Mouse (Mus musculus) embryonic facial prominence, embryonic 11.5 days (tissue): ENCODE measurements around the gene Neurl2. TPM values are rescaled to one million over a fixed set of nuclear protein-coding genes. Genes with fewer than 3 reads are reported as not detected.
A peak's percentile ranks its signal among the peaks of the same experiment; 100 is the strongest.

Experiments
- ATAC-seq: fragments of 200-750 bp; cut with Nextera tagmentation; replicated peaks from 2 replicates; pipeline ENCODE4 v1.8.0; 2017; ENCODE audit warnings: low read depth; ENCODE audit not compliant: insufficient number of reproducible peaks, low FRiP score, low TSS enrichment
- DNase-seq: peaks from one replicate; pipeline ENCODE4 v3.0.0-alpha.2; 2015; ENCODE audit warnings: low spot score
- H3K27ac ChIP-seq: fragments of 300-500 bp; sonication (generic); replicated peaks from 2 replicates; pipeline ENCODE4 v1.5.1; 2014; ENCODE audit warnings: mild to moderate bottlenecking, low read depth, low read length, control low read depth
- H3K27me3 ChIP-seq: fragments of 300-500 bp; sonication (generic); 2 replicates; pipeline ENCODE4 v1.6.1; 2014; ENCODE audit warnings: mild to moderate bottlenecking, low read length, moderate library complexity, mixed read lengths; ENCODE audit not compliant: control insufficient read depth, insufficient read depth
- H3K36me3 ChIP-seq: fragments of 300-500 bp; sonication (generic); replicated peaks from 2 replicates; pipeline ENCODE4 v1.6.1; 2014; ENCODE audit warnings: low read depth, mild to moderate bottlenecking, low read length, moderate library complexity, mixed read lengths; ENCODE audit not compliant: control insufficient read depth, insufficient read depth
- H3K4me1 ChIP-seq: fragments of 300-500 bp; sonication (generic); 2 replicates; pipeline ENCODE4 v1.6.1; 2014; ENCODE audit warnings: low read length, mixed read lengths; ENCODE audit not compliant: control insufficient read depth, insufficient read depth
- H3K4me2 ChIP-seq: fragments of 300-500 bp; sonication (generic); 2 replicates; pipeline ENCODE4 v1.6.1; 2014; ENCODE audit warnings: low read depth, mild to moderate bottlenecking, control low read depth, low read length, moderate library complexity
- H3K4me3 ChIP-seq: fragments of 300-500 bp; sonication (generic); 2 replicates; pipeline ENCODE4 v1.5.1; 2014; ENCODE audit warnings: low read depth, low read length, control low read depth
- H3K9ac ChIP-seq: fragments of 300-500 bp; sonication (generic); replicated peaks from 2 replicates; pipeline ENCODE4 v1.6.1; 2014; ENCODE audit warnings: mild to moderate bottlenecking, control low read depth, low read length
- H3K9me3 ChIP-seq: fragments of 300-500 bp; sonication (generic); replicated peaks from 2 replicates; pipeline ENCODE4 v1.6.1; 2016; ENCODE audit warnings: mild to moderate bottlenecking, low read length, inconsistent platforms, mixed read lengths; ENCODE audit not compliant: control insufficient read depth
- whole genome bisulfite sequencing: fragments of 180-500 bp; shearing (Covaris S2); extraction: QIAGEN DNeasy Blood & Tissue Kit; methylation state at CpG from one replicate; pipeline ENCODE4 v1.1.7; 2014; 5-methylcytosine and 5-hydroxymethylcytosine counted together
- polyA plus RNA-seq: library from polyadenylated mRNA; unstranded; fragments of >200 nt; fragmentation: Nextera tagmentation; extraction: Ambion mirVana; gene quantifications from 2 replicates; pipeline ENCODE4 v1.2.1, GENCODE M21; 2014

Gene Neurl2
- polyA plus RNA-seq, 1 experiment from 2014 or later = 3.0 TPM

DNA sequence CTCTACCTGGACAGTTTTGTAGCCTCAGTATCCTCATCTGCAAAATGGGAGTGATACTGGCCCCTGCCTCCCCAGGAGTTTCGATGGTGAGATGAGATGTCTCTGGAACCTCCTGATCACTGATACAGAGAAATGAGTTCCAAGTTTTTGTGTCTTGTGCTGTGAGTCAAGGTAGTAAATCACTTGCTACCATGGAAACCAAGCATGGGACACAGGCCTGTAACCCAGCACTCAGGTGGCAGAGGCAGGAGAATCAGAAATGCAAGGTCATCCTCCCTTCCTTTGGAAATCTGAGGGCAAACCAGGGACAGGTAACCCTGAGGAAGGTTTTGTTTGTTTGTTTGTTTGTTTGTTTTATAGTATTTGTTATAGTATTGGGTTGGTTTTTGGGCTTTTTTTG, 4.2 kb downstream of the Neurl2 start:
- no peak overlapping the region for H3K9ac ChIP-seq
- DNase-seq (no peak), ATAC-seq (no peak)
- WGBS = 93% methylated on average over 1 of the region's 1 CpGs
- H3K4me3 ChIP-seq = no peak overlapping the region
- H3K27ac ChIP-seq = no peak overlapping the region
- H3K4me1 ChIP-seq = no peaks in the 10 kb centered on the region
- no peak overlapping the region for H3K4me2 ChIP-seq
- H3K27me3 ChIP-seq = no peaks in the 10 kb centered on the region
- H3K9me3 ChIP-seq = no peaks in the 10 kb centered on the region
- H3K36me3 ChIP-seq = no peaks in the 10 kb centered on the region; the same call in none of the 2 replicates

DNA sequence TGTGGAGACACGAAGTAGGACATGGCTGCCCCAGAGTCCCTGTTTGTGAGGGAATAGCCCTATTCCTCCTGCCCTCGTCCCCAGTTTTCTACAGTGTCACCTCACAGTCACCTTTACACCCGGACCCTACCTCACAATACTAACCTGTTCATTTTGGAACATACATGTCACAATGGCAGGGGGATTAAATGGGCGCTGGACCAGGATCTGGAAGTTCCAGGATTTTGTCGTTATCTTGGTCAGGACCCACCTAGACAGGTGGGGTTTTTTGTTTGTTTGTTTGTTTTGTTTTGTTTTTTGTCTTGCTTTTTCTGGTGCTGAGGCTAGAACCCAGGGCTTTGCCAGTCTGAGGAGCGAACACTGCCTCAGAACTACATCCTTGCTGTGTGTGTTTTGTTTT, 4.8 kb downstream of the Neurl2 start, which contains the start of gene Spata25:
Spata25 (minus strand) TSS at position 101 of the 400 bp plus-strand sequence.
- H3K4me1 ChIP-seq = no peaks in the 10 kb centered on the region
- H3K27me3 ChIP-seq = no peaks in the 10 kb centered on the region
- no peak within 1 kb of the TSS for H3K27ac ChIP-seq
- ATAC-seq (no peak), DNase-seq (no peak)
- H3K4me3 ChIP-seq = no peak within 1 kb of the TSS
- H3K9ac ChIP-seq = no peak within 1 kb of the TSS
- 83% methylated on average over 6 of the region's 6 CpGs for WGBS
- H3K9me3 ChIP-seq = no peaks in the 10 kb centered on the region
- no peak within 1 kb of the TSS for H3K4me2 ChIP-seq
- no peaks in the 10 kb centered on the region; the same call in none of the 2 replicates for H3K36me3 ChIP-seq

GRCm38 (mm10) chr2:164827146-164827850, 6.0 kb downstream of the Neurl2 start:
- H3K4me1 ChIP-seq = no peaks in the 10 kb centered on the region
- 92% methylated on average over 15 of the region's 16 CpGs for WGBS
- no peak for ATAC-seq
- H3K27ac ChIP-seq = no peak overlapping the region
- no peak overlapping the region for H3K4me2 ChIP-seq
- no peaks in the 10 kb centered on the region for H3K27me3 ChIP-seq
- H3K4me3 ChIP-seq = no peak overlapping the region
- no peak for DNase-seq
- no peaks in the 10 kb centered on the region for H3K9me3 ChIP-seq
- H3K36me3 ChIP-seq = no peaks in the 10 kb centered on the region; the same call in none of the 2 replicates
- no peak overlapping the region for H3K9ac ChIP-seq

GRCm38 (mm10) chr2:164825521-164825920, 7.7 kb downstream of the Neurl2 start:
- H3K36me3 ChIP-seq = no peaks in the 10 kb centered on the region; the same call in none of the 2 replicates
- no peak overlapping the region for H3K27ac ChIP-seq
- ATAC-seq = no peak
- no peak overlapping the region for H3K4me2 ChIP-seq
- no peaks in the 10 kb centered on the region for H3K9me3 ChIP-seq
- no peak overlapping the region for H3K9ac ChIP-seq
- no peak overlapping the region for H3K4me3 ChIP-seq
- WGBS = 94% methylated on average over 17 of the region's 17 CpGs
- H3K27me3 ChIP-seq = no peaks in the 10 kb centered on the region
- no peak for DNase-seq
- H3K4me1 ChIP-seq = no peaks in the 10 kb centered on the region

GRCm38 (mm10) chr2:164823969-164824368, 9.3 kb downstream of the Neurl2 start:
- Histone ChIP-seq H3K27me3 (no peaks in the 10 kb centered on the region), H3K4me3 (no peak overlapping the region), H3K36me3 (no peaks in the 10 kb centered on the region; the same call in none of the 2 replicates), H3K27ac (no peak overlapping the region), H3K4me2 (no peak overlapping the region), H3K4me1 (no peaks in the 10 kb centered on the region), H3K9ac (no peak overlapping the region), H3K9me3 (no peaks in the 10 kb centered on the region)
- DNase-seq = no peak
- WGBS = 90% methylated on average over 4 of the region's 4 CpGs
- ATAC-seq = no peak

- ATAC-seq (peak; percentile 60), DNase-seq (peak; percentile 66)
- 4% methylated on average over 10 of the region's 10 CpGs for WGBS
- H3K27me3 ChIP-seq = no peaks in the 10 kb centered on the region
- peak overlapping the region; percentile 43 for H3K4me2 ChIP-seq
- H3K27ac ChIP-seq = peak overlapping the region; percentile 60; the same call in 1 of the 2 replicates
- no peaks in the 10 kb centered on the region for H3K4me1 ChIP-seq
- peak overlapping the region; percentile 65 for H3K4me3 ChIP-seq
- no peaks in the 10 kb centered on the region; the same call in none of the 2 replicates for H3K36me3 ChIP-seq
- H3K9ac ChIP-seq = peak overlapping the region; percentile 61
- H3K9me3 ChIP-seq = no peaks in the 10 kb centered on the region
Measured at GRCm38 (mm10) chr2:164823181-164823585, 10.1 kb downstream of the Neurl2 start.

- no peaks in the 10 kb centered on the region for H3K9me3 ChIP-seq
- no peaks in the 10 kb centered on the region for H3K4me1 ChIP-seq
- peak within 1 kb of the TSS; percentile 61 for H3K9ac ChIP-seq
- H3K36me3 ChIP-seq = no peaks in the 10 kb centered on the region; the same call in none of the 2 replicates
- H3K27ac ChIP-seq = peak within 1 kb of the TSS; percentile 60; the same call in 1 of the 2 replicates
- peak; percentile 99 for DNase-seq
- WGBS = 1% methylated on average over 32 of the region's 32 CpGs
- ATAC-seq = peak; percentile 99
- H3K4me3 ChIP-seq = peak within 1 kb of the TSS; percentile 65
- H3K4me2 ChIP-seq = peak within 1 kb of the TSS; percentile 43
- H3K27me3 ChIP-seq = no peaks in the 10 kb centered on the region
Measured at GRCm38 (mm10) chr2:164822636-164823165, 10.6 kb downstream of the Neurl2 start, which contains the start of gene Zswim1. Gene Zswim1, plus strand, starts transcription at chr2:164822686.

DNA sequence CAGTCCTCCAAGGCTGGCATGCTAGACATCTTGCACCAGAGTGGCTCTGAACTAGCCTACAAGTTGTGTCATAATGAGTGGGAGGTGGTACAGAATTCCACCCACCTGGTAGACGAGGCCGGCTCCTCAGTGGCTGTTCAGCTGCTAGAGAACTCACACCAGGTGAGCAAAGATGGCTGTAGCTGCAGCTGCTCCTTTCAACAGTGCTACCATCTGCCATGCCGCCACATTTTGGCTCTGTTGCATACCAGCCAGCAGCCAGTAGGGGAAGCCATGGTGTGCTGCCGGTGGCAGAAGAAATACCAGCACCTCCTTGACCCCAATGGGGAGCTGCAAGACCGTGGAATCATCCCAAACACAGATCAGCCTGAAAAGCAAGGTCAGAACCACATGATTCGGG, 12.2 kb downstream of the Neurl2 start:
- Histone ChIP-seq H3K4me2 (no peak overlapping the region), H3K27ac (no peak overlapping the region), H3K27me3 (no peaks in the 10 kb centered on the region), H3K36me3 (no peaks in the 10 kb centered on the region; the same call in none of the 2 replicates), H3K9ac (no peak overlapping the region), H3K9me3 (no peaks in the 10 kb centered on the region), H3K4me1 (no peaks in the 10 kb centered on the region), H3K4me3 (no peak overlapping the region)
- WGBS = 84% methylated on average over 6 of the region's 6 CpGs
- no peak for DNase-seq
- ATAC-seq = no peak
